Mouse (Mus musculus) kidney, adult 11 months (tissue): ENCODE measurements at regions not wholly inside any gene's neighbourhood (a gene's known extent, or its start where the extent isn't known, plus 50 kb on each side); places are given as distances from the start of the nearest gene placed in this dataset.
"Not testable (repeated sequence)": the region's sequence is repeated elsewhere in the genome, so short reads cannot be mapped to it uniquely, and the experiment has no call there.

Experiments
- DNase-seq: peaks from one replicate; pipeline ENCODE4 v3.0.0; 2022

- no peak for DNase-seq
Observed at GRCm38 (mm10) chr11:94882687-94883383, 53.2 kb upstream of the Col1a1 start.

GRCm38 (mm10) chr11:94881982-94882686, 53.9 kb upstream of the Col1a1 start:
- DNase-seq, result no peak

- no peak for DNase-seq
Observed at GRCm38 (mm10) chr11:94880896-94881840, 54.9 kb upstream of the Col1a1 start.

GRCm38 (mm10) chr11:94876707-94877106, 59.3 kb upstream of the Col1a1 start:
- DNase-seq, result no peak

- DNase-seq, result no peak
Observed at GRCm38 (mm10) chr11:94875026-94875425, 61.0 kb upstream of the Col1a1 start.

GRCm38 (mm10) chr11:94874155-94874561, 61.9 kb upstream of the Col1a1 start:
- no peak for DNase-seq

- DNase-seq, result no peak
Observed at GRCm38 (mm10) chr11:94873693-94874092, 62.3 kb upstream of the Col1a1 start.

- DNase-seq, result peak; percentile 33
Observed at GRCm38 (mm10) chr11:94872921-94873320, 63.1 kb upstream of the Col1a1 start.

GRCm38 (mm10) chr11:94870341-94870740, 65.7 kb upstream of the Col1a1 start:
- DNase-seq, result peak; percentile 35

GRCm38 (mm10) chr11:94869866-94870265, 66.2 kb upstream of the Col1a1 start:
- DNase-seq, result not testable (repeated sequence)

GRCm38 (mm10) chr11:94866176-94866967, 69.7 kb upstream of the Col1a1 start:
- peak; percentile 36 for DNase-seq

- DNase-seq, result no peak
Observed at GRCm38 (mm10) chr11:94850129-94850528, 67.6 kb upstream of the Tmem92 start.

- DNase-seq, result no peak
Observed at GRCm38 (mm10) chr11:94839133-94839532, 56.6 kb upstream of the Tmem92 start.

GRCm38 (mm10) chr11:94838140-94838539, 55.6 kb upstream of the Tmem92 start:
- no peak for DNase-seq

GRCm38 (mm10) chr11:94836347-94836746, 53.8 kb upstream of the Tmem92 start:
- no peak for DNase-seq

GRCm38 (mm10) chr11:94832246-94832985, 49.9 kb upstream of the Tmem92 start:
- DNase-seq, result peak; percentile 17
